Comparison of ENCODE assay signal across 27 mouse cellular contexts in the genomic region with DNA sequence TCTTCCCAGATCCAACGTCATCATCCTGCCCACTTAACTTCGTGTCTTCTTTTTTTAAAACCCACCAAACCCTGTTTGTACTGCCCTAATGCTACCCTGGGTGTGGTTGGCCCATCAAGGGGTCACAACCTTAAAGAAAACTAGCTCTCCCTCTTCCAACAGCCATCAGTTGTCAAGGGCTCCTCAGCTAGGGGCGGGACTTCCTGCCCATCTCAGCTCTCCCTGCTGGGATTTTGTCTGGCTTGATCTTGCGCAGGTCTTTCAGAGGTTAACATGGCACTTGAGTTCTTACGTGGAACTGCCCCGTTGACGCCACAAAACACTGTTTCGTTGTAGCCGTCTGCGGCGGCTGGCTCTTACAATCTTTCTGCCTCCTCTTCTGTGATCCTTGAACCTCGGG.
"Had no signal": no experiment of that assay in that cellular context is flagged by ENCODE, and none has a peak within 500 bp of the region (broad histone marks: within the 10 kb centered on the region; RNA-seq: fewer than 3 reads in every experiment).

No protein-coding gene starts in this region.

- H3K36me3 ChIP-seq: heart, embryonic 13.5 days; heart, embryonic 15.5 days; hindbrain, embryonic 13.5 days; hindbrain, embryonic 15.5 days; kidney, embryonic 15.5 days; limb, embryonic 10.5 days; limb, embryonic 12.5 days had no signal

- DNase-seq: gastrocnemius, postnatal 14 days; gastrocnemius, postnatal 36 days; heart, adult 18-20 months; heart, postnatal 14 days; heart, postnatal 36 days; kidney, adult 11 months; kidney, adult 2 months; kidney, adult 9 months; kidney, postnatal 14 days; kidney, postnatal 36 days; layer of hippocampus, adult 9-11 months; layer of hippocampus, postnatal 36 days; liver; lung, adult 18-20 months had no signal

- ATAC-seq: hindbrain, postnatal 0 days; intestine, embryonic 16.5 days had no signal

- H3K27ac ChIP-seq: heart, embryonic 13.5 days; heart, embryonic 15.5 days; hindbrain, embryonic 13.5 days; hindbrain, embryonic 15.5 days; hindbrain, postnatal 0 days; kidney, embryonic 15.5 days; kidney, postnatal 0 days; limb, embryonic 10.5 days; limb, embryonic 12.5 days; liver, embryonic 14.5 days had no signal

- H3K27me3 ChIP-seq: hindbrain, embryonic 13.5 days; hindbrain, embryonic 15.5 days; kidney, embryonic 15.5 days had no signal

- H3K4me1 ChIP-seq: hindbrain, embryonic 15.5 days had no signal

- H3K4me2 ChIP-seq: heart, embryonic 11.5 days; heart, embryonic 13.5 days; heart, embryonic 15.5 days; hindbrain, embryonic 13.5 days; hindbrain, embryonic 15.5 days; kidney, embryonic 15.5 days; limb, embryonic 12.5 days; liver, embryonic 11.5 days had no signal

- H3K9me3 ChIP-seq: heart, embryonic 13.5 days; heart, embryonic 15.5 days; hindbrain, embryonic 13.5 days; hindbrain, embryonic 15.5 days; kidney, embryonic 15.5 days; limb, embryonic 10.5 days; limb, embryonic 12.5 days had no signal

- H3K4me3 ChIP-seq: heart, embryonic 13.5 days; heart, embryonic 15.5 days; hindbrain, embryonic 13.5 days; hindbrain, embryonic 15.5 days; kidney, embryonic 15.5 days; limb, embryonic 10.5 days; limb, embryonic 12.5 days had no signal

- H3K9ac ChIP-seq: heart, embryonic 13.5 days; heart, embryonic 15.5 days; hindbrain, embryonic 13.5 days; hindbrain, embryonic 15.5 days; kidney, embryonic 15.5 days; limb, embryonic 12.5 days; liver, embryonic 14.5 days had no signal
